Mouse (Mus musculus) CD4-positive, CD25-positive, alpha-beta regulatory T cell (primary cell): Measurements from ENCODE around the gene Pdcd11. TPM values are rescaled to one million over a fixed set of nuclear protein-coding genes. Genes with fewer than 3 reads are reported as not detected.

ENCODE experiments used
- polyA plus RNA-seq: library from polyadenylated mRNA; unstranded; fragments of 100-300 nt; shearing (Covaris generic); gene quantifications from one replicate; pipeline ENCODE4 v1.2.1, GENCODE M21; 2017

The Pdcd11 gene
- polyA plus RNA-seq = 18.0 TPM

GRCm38 (mm10) chr19:47090550-47091156 lies at the start of gene Pdcd11, which contains the start of gene Usmg5:
TSS of gene Pdcd11 (plus strand) at chr19:47090768.
TSS of gene Usmg5 (minus strand) at chr19:47090647.

GRCm38 (mm10) chr19:47050271-47051032 lies 40.1 kb upstream of the Pdcd11 start, which contains the start of gene Pcgf6:
TSS of gene Pcgf6 (minus strand) at chr19:47050906.

GRCm38 (mm10) chr19:47067096-47067882 lies 23.3 kb upstream of the Pdcd11 start, which contains the start of gene Taf5:
TSS of gene Taf5 (plus strand) at chr19:47067746.

GRCm38 (mm10) chr19:47137771-47138421 lies 47.3 kb downstream of the Pdcd11 start, which contains the start of gene Calhm2:
TSS of gene Calhm2 (minus strand) at chr19:47138294.

GRCm38 (mm10) chr19:47144154-47144553 lies 53.6 kb downstream of the Pdcd11 start, which contains the start of gene Calhm1:
TSS of gene Calhm1 (minus strand) at chr19:47144254.

GRCm38 (mm10) chr19:47157664-47158063 lies 67.1 kb downstream of the Pdcd11 start, which contains the start of gene Calhm3:
TSS of gene Calhm3 (minus strand) at chr19:47157764.

GRCm38 (mm10) chr19:47178431-47179271 lies 88.1 kb downstream of the Pdcd11 start, which contains the start of gene Neurl1a:
TSS of gene Neurl1a (plus strand) at chr19:47178820.

Other genes starting within 250 kb of the Pdcd11 start
- 0.11 TPM for gene Ina, start 76.1 kb upstream of the Pdcd11 start, polyA plus RNA-seq
- gene Nt5c2, start 75.6 kb upstream of the Pdcd11 start, polyA plus RNA-seq = 40.7 TPM
- 37.7 TPM for gene Pcgf6, start 39.9 kb upstream of the Pdcd11 start, polyA plus RNA-seq
- gene Taf5, start 23.0 kb upstream of the Pdcd11 start, polyA plus RNA-seq = 16.6 TPM
- gene Usmg5, start 121 bp upstream of the Pdcd11 start, polyA plus RNA-seq = 395 TPM
- gene Calhm2, start 47.5 kb downstream of the Pdcd11 start, polyA plus RNA-seq = 18.8 TPM
- gene Calhm1, start 53.5 kb downstream of the Pdcd11 start, polyA plus RNA-seq = not detected
- gene Calhm3, start 67.0 kb downstream of the Pdcd11 start, polyA plus RNA-seq = not detected
- gene Neurl1a, start 88.1 kb downstream of the Pdcd11 start, polyA plus RNA-seq = 0.11 TPM